Mouse (Mus musculus) forebrain, embryonic 12.5 days (tissue): ENCODE data around the gene Lrrc3c. TPM values are rescaled to one million over a fixed set of nuclear protein-coding genes. Genes with fewer than 3 reads are reported as not detected.

ENCODE experiments used
- ATAC-seq: fragments of 200-750 bp; cut with Nextera tagmentation; 2 replicates; pipeline ENCODE4 v1.8.0; 2017; ENCODE audit warnings: moderate TSS enrichment; ENCODE audit not compliant: low FRiP score
- H3K27ac ChIP-seq: fragments of 300-500 bp; sonication (generic); 2 replicates; pipeline ENCODE4 v1.5.1; 2016; ENCODE audit warnings: mild to moderate bottlenecking
- H3K27me3 ChIP-seq: fragments of 300-500 bp; sonication (generic); 2 replicates; pipeline ENCODE4 v1.6.1; 2016; ENCODE audit warnings: mild to moderate bottlenecking
- H3K36me3 ChIP-seq: fragments of 300-500 bp; sonication (generic); replicated peaks from 2 replicates; pipeline ENCODE4 v1.6.1; 2016; ENCODE audit warnings: mild to moderate bottlenecking
- H3K4me1 ChIP-seq: fragments of 300-500 bp; sonication (generic); 2 replicates; pipeline ENCODE4 v1.6.1; 2016
- H3K4me2 ChIP-seq: fragments of 300-500 bp; sonication (generic); 2 replicates; pipeline ENCODE4 v1.6.1; 2016; ENCODE audit warnings: mild to moderate bottlenecking, moderate library complexity
- H3K4me3 ChIP-seq: fragments of 300-500 bp; sonication (generic); replicated peaks from 2 replicates; pipeline ENCODE4 v1.5.1; 2016; ENCODE audit warnings: mild to moderate bottlenecking
- H3K9ac ChIP-seq: fragments of 300-500 bp; sonication (generic); 2 replicates; pipeline ENCODE4 v1.6.1; 2016; ENCODE audit warnings: mild to moderate bottlenecking
- H3K9me3 ChIP-seq: fragments of 300-500 bp; sonication (generic); 2 replicates; pipeline ENCODE4 v1.6.1; 2016
- WGBS: fragments of 180-500 bp; shearing (Covaris S2); methylation state at CpG from one replicate; pipeline ENCODE4 v1.1.7; 2016; 5-methylcytosine and 5-hydroxymethylcytosine counted together
- polyA plus RNA-seq: library from polyadenylated mRNA; unstranded; fragments of >200 nt; fragmentation: Nextera tagmentation; extraction: Ambion mirVana; gene quantifications from 2 replicates; pipeline ENCODE4 v1.2.1, GENCODE M21; 2016

Lrrc3c gene
- polyA plus RNA-seq, 1 experiment from 2014 or later: not detected

GRCm38 (mm10) chr11:98587684-98588546 lies 10.2 kb upstream of the Lrrc3c start:
- WGBS: 5% methylated on average over 20 of the region's 20 CpGs

GRCm38 (mm10) chr11:98588833-98589281 lies 9.2 kb upstream of the Lrrc3c start:
- no peaks in the 10 kb centered on the region for H3K9me3 ChIP-seq
- H3K4me1 ChIP-seq: peaks cover 33% of the 10 kb centered on the region
- H3K9ac ChIP-seq: no peak overlapping the region
- ATAC-seq: no peak
- H3K4me3 ChIP-seq: no peak overlapping the region
- no peak overlapping the region for H3K27ac ChIP-seq
- no peak overlapping the region for H3K4me2 ChIP-seq
- H3K27me3 ChIP-seq: peaks cover 12% of the 10 kb centered on the region; the same call in 1 of the 2 replicates
- WGBS: 69% methylated on average over 6 of the region's 6 CpGs
- H3K36me3 ChIP-seq: peaks cover 3% of the 10 kb centered on the region; the same call in 1 of the 2 replicates

More at GRCm38 (mm10) chr11:98587684-98588546, 10.2 kb upstream of the Lrrc3c start:
- Histone ChIP-seq H3K9me3 (no peaks in the 10 kb centered on the region), H3K9ac (peak overlapping the region; percentile 84), H3K27ac (peak overlapping the region; percentile 86; the same call in 1 of the 2 replicates), H3K36me3 (peaks cover 13% of the 10 kb centered on the region), H3K4me1 (peaks cover 33% of the 10 kb centered on the region), H3K27me3 (peaks cover 12% of the 10 kb centered on the region; the same call in 1 of the 2 replicates), H3K4me3 (peak overlapping the region; percentile 77), H3K4me2 (peak overlapping the region; percentile 88)
- ATAC-seq: peak; percentile 12; the same call in 1 of the 2 replicates

- ATAC-seq: no peak
- Histone ChIP-seq H3K4me1 (peaks cover 33% of the 10 kb centered on the region), H3K4me3 (no peak overlapping the region), H3K27me3 (peaks cover 12% of the 10 kb centered on the region; the same call in 1 of the 2 replicates), H3K36me3 (no peaks in the 10 kb centered on the region), H3K9ac (no peak overlapping the region), H3K4me2 (no peak overlapping the region), H3K27ac (no peak overlapping the region), H3K9me3 (no peaks in the 10 kb centered on the region)
- 85% methylated on average over 8 of the region's 8 CpGs for WGBS
These were observed 8.8 kb upstream of the Lrrc3c start for GRCm38 (mm10) chr11:98589306-98589705.

- H3K36me3 ChIP-seq: no peaks in the 10 kb centered on the region
- H3K9me3 ChIP-seq: no peaks in the 10 kb centered on the region
- 81% methylated on average over 19 of the region's 19 CpGs for WGBS
- H3K4me2 ChIP-seq: no peak overlapping the region
- no peak for ATAC-seq
- H3K27ac ChIP-seq: no peak overlapping the region
- no peak overlapping the region for H3K9ac ChIP-seq
- peaks cover 20% of the 10 kb centered on the region for H3K4me1 ChIP-seq
- H3K4me3 ChIP-seq: no peak overlapping the region
- peaks cover 12% of the 10 kb centered on the region; the same call in 1 of the 2 replicates for H3K27me3 ChIP-seq
These were observed 7.3 kb upstream of the Lrrc3c start for GRCm38 (mm10) chr11:98590548-98591445.

- no peak for ATAC-seq
- Histone ChIP-seq H3K9ac (no peak overlapping the region), H3K4me1 (no peaks in the 10 kb centered on the region), H3K36me3 (no peaks in the 10 kb centered on the region), H3K27me3 (peaks cover 26% of the 10 kb centered on the region), H3K27ac (no peak overlapping the region), H3K9me3 (no peaks in the 10 kb centered on the region), H3K4me3 (no peak overlapping the region), H3K4me2 (no peak overlapping the region)
- WGBS: 77% methylated on average over 6 of the region's 6 CpGs
These were observed 3.1 kb upstream of the Lrrc3c start for GRCm38 (mm10) chr11:98595021-98595420.

DNA sequence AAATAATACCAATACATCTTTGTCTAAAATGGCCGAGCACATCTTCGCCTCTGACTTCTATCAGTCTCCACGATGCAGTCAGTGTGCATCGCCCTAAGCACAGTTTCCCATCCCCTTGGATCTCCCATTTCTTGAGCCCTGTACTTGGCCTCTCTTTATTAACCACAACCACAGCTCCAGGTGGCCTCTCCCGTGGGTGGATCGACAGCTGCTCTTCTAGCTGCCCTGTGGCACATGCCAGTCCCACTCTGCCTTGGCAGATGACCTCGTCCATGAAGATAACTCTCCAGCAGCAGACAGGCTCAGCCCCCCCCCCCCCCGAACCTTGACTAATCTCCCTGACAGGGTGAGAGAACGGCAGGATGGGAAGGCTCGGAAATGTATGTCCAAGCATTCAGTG lies 2.6 kb upstream of the Lrrc3c start:
- no peak for ATAC-seq
- WGBS: 86% methylated on average over 10 of the region's 10 CpGs
- Histone ChIP-seq H3K9ac (no peak overlapping the region), H3K36me3 (no peaks in the 10 kb centered on the region), H3K4me3 (no peak overlapping the region), H3K4me1 (no peaks in the 10 kb centered on the region), H3K27ac (no peak overlapping the region), H3K9me3 (no peaks in the 10 kb centered on the region), H3K4me2 (no peak overlapping the region), H3K27me3 (peaks cover 30% of the 10 kb centered on the region)

DNA sequence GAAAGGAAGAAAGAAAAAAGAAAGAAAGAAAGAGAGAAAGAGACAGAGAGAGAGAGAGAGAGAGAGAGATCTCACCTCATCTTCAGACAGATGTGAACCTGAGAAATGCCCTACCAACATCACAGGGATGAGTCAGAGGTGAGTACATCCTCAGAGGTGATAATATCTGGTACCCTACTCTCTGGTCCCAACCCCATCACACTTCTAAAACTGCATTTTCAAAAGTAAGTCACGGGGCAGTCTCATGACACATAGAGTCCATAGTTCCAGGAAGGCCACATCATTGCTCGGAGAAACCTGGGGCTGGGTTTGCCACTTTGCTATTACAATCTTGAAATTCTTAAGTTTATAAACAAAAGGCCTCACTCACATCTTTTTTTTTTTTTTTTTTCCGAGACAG lies 2.1 kb upstream of the Lrrc3c start:
- Histone ChIP-seq H3K9ac (no peak overlapping the region), H3K9me3 (no peaks in the 10 kb centered on the region), H3K27me3 (peaks cover 34% of the 10 kb centered on the region), H3K36me3 (no peaks in the 10 kb centered on the region), H3K4me1 (no peaks in the 10 kb centered on the region), H3K27ac (no peak overlapping the region), H3K4me2 (no peak overlapping the region), H3K4me3 (no peak overlapping the region)
- no peak for ATAC-seq
- WGBS: 80% methylated on average over 3 of the region's 3 CpGs

- no peak for ATAC-seq
- peaks cover 37% of the 10 kb centered on the region for H3K27me3 ChIP-seq
- no peak overlapping the region for H3K4me2 ChIP-seq
- H3K4me3 ChIP-seq: no peak overlapping the region
- no peak overlapping the region for H3K9ac ChIP-seq
- no peak overlapping the region for H3K27ac ChIP-seq
- no peaks in the 10 kb centered on the region for H3K36me3 ChIP-seq
- H3K4me1 ChIP-seq: peaks cover 5% of the 10 kb centered on the region
- no peaks in the 10 kb centered on the region for H3K9me3 ChIP-seq
- WGBS: 38% methylated on average over 5 of the region's 6 CpGs
These were observed 728 bp upstream of the Lrrc3c start for GRCm38 (mm10) chr11:98597363-98597762.

DNA sequence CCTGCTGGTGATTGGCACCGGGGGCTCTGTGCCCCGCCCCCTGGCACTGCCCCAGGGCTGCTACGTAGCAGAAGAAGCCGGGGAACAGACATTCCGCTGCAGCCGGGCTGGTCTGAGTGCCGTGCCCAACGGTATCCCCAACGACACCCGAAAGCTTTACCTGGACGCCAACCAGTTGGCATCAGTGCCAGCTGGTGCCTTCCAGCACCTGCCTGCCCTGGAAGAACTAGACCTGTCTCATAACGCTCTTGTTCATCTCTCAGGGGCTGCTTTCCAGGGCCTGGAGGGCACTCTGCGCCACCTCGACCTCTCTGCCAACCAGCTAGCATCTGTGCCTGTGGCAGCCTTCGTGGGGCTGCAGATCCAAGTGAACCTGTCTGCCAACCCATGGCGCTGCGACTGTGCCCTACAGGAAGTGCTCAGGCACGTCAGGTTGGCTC lies 780 bp downstream of the Lrrc3c start:
- Histone ChIP-seq H3K27me3 (peaks cover 38% of the 10 kb centered on the region), H3K9me3 (no peaks in the 10 kb centered on the region), H3K9ac (peak overlapping the region; percentile 25; the same call in 1 of the 2 replicates), H3K4me3 (no peak overlapping the region), H3K27ac (no peak overlapping the region), H3K4me1 (peaks cover 8% of the 10 kb centered on the region), H3K4me2 (no peak overlapping the region), H3K36me3 (no peaks in the 10 kb centered on the region)
- WGBS: 66% methylated on average over 18 of the region's 18 CpGs
- no peak for ATAC-seq

GRCm38 (mm10) chr11:98599291-98599690 lies 1.2 kb downstream of the Lrrc3c start:
- no peaks in the 10 kb centered on the region for H3K9me3 ChIP-seq
- H3K4me1 ChIP-seq: peaks cover 8% of the 10 kb centered on the region
- no peak overlapping the region for H3K4me3 ChIP-seq
- ATAC-seq: no peak
- H3K36me3 ChIP-seq: no peaks in the 10 kb centered on the region
- no peak overlapping the region for H3K27ac ChIP-seq
- WGBS: 32% methylated on average over 18 of the region's 18 CpGs
- no peak overlapping the region for H3K4me2 ChIP-seq
- H3K27me3 ChIP-seq: peaks cover 38% of the 10 kb centered on the region
- H3K9ac ChIP-seq: peak overlapping the region; percentile 25; the same call in 1 of the 2 replicates

GRCm38 (mm10) chr11:98602090-98602690 lies 4.1 kb downstream of the Lrrc3c start:
- H3K9me3 ChIP-seq: no peaks in the 10 kb centered on the region
- H3K36me3 ChIP-seq: no peaks in the 10 kb centered on the region
- no peak overlapping the region for H3K9ac ChIP-seq
- ATAC-seq: peak; percentile 46; the same call in 1 of the 2 replicates
- peak overlapping the region; percentile 57 for H3K4me2 ChIP-seq
- H3K4me3 ChIP-seq: peak overlapping the region; percentile 37
- peaks cover 8% of the 10 kb centered on the region for H3K4me1 ChIP-seq
- no peak overlapping the region for H3K27ac ChIP-seq
- H3K27me3 ChIP-seq: peaks cover 49% of the 10 kb centered on the region
- WGBS: 2% methylated on average over 19 of the region's 20 CpGs
